Mouse (Mus musculus) G1E (cell line): ENCODE measurements around the gene Fbln1. TPM values are rescaled to one million over a fixed set of nuclear protein-coding genes. Genes with fewer than 3 reads are reported as not detected.

ENCODE experiments used
- ATAC-seq: 2 replicates; pipeline ENCODE4 v1.8.0; 2016; ENCODE audit warnings: mild to moderate bottlenecking; ENCODE audit not compliant: insufficient number of reproducible peaks, poor library complexity, low FRiP score, severe bottlenecking; ENCODE audit errors: extremely low read depth
- DNase-seq: peaks from one replicate; pipeline ENCODE4 v3.0.0; 2012; ENCODE audit warnings: low spot score
- H3K27me3 ChIP-seq: 2 replicates; pipeline ENCODE4 v1.6.1; 2012; ENCODE audit warnings: mild to moderate bottlenecking, low read length, inconsistent platforms; ENCODE audit not compliant: insufficient read depth
- H3K36me3 ChIP-seq: replicated peaks from 2 replicates; pipeline ENCODE3; 2012; ENCODE audit warnings: mild to moderate bottlenecking, inconsistent platforms
- H3K4me1 ChIP-seq: 2 replicates; pipeline ENCODE4 v1.6.1; 2012; ENCODE audit warnings: low read depth, low read length, inconsistent platforms, mixed read lengths; ENCODE audit not compliant: insufficient read depth
- H3K4me3 ChIP-seq: 2 replicates; pipeline ENCODE4 v1.5.1; 2012; ENCODE audit warnings: low read depth, mild to moderate bottlenecking, inconsistent platforms, low read length, moderate library complexity, mixed read lengths
- H3K9me3 ChIP-seq: replicated peaks from 2 replicates; pipeline ENCODE4 v1.6.1; 2012; ENCODE audit warnings: inconsistent platforms
- CTCF ChIP-seq: IDR thresholded peaks from 2 replicates; pipeline ENCODE4 v1.5.1; 2012; ENCODE audit warnings: low read depth, low read length, inconsistent platforms, mixed read lengths
- GATA1 ChIP-seq: IDR thresholded peaks from 2 replicates; pipeline ENCODE4 v1.6.1; 2012; ENCODE audit warnings: borderline replicate concordance, low read length, inconsistent platforms, mixed read lengths
- GATA2 ChIP-seq: IDR thresholded peaks from 2 replicates; pipeline ENCODE4 v1.6.1; 2012; ENCODE audit warnings: low read depth, low read length, inconsistent platforms, borderline replicate concordance
- POLR2AphosphoS5 ChIP-seq: IDR thresholded peaks from 2 replicates; pipeline ENCODE4 v1.6.1; 2012; ENCODE audit warnings: low read depth, low read length, inconsistent platforms; ENCODE audit not compliant: insufficient replicate concordance
- TAL1 ChIP-seq: conservative IDR thresholded peaks from 2 replicates; pipeline ENCODE4 v1.6.1; 2012; ENCODE audit warnings: low read depth, low read length, inconsistent platforms, mixed read lengths
- polyA plus RNA-seq: library from polyadenylated mRNA; stranded (reverse); fragments of >175 nt; gene quantifications from 2 replicates; pipeline ENCODE4 v1.2.3, GENCODE M21; 2012
- total RNA-seq, 2 experiments: library from RNA; stranded (forward) in 1 of 2; stranded (reverse) in 1 of 2; fragments of 200-1000 nt in 1 of 2; fragments of >200 nt in 1 of 2; fragmentation: Nextera tagmentation in 1 of 2; gene quantifications; 2 replicates each; pipeline ENCODE4 v1.2.3; 2014 to 2017

Gene Fbln1
- total and polyA plus RNA-seq, 3 experiments = 0.05 TPM; not detected in 2

- H3K4me1 ChIP-seq = no peaks in the 10 kb centered on the region
- ATAC-seq (no peak), DNase-seq (no peak)
- no peaks in the 10 kb centered on the region for H3K27me3 ChIP-seq
- H3K4me3 ChIP-seq = no peak overlapping the region
- H3K9me3 ChIP-seq = peaks cover 47% of the 10 kb centered on the region
- TF ChIP-seq GATA1 = no peak
- TF ChIP-seq TAL1 = no peak
- TF ChIP-seq CTCF = no peak
- TF ChIP-seq POLR2AphosphoS5 = no peak
- no peak for TF ChIP-seq GATA2
- H3K36me3 ChIP-seq = no peaks in the 10 kb centered on the region
Observed at GRCm38 (mm10) chr15:85277221-85277620, 71.5 kb downstream of the Fbln1 start.

DNA sequence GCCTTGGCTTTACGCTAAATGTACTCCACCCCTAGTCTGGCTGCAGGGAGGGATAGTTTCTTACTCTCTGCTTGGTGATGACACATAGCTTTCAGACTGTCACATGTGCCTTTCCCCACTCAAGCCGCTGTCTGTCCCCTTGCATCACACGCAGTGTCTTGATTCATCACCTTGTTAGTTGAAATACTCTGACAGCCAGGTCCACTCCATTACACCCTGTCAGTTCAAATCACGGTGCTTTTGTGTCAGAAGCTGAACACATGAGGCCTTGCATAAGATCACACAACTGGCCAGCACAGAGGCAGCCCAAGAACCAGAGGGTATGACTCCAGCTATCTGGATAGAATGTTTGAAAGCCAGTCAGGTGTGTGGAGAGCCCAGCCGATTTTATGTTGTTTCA, 73.2 kb downstream of the Fbln1 start:
- H3K27me3 ChIP-seq = no peaks in the 10 kb centered on the region
- DNase-seq = no peak
- peaks cover 29% of the 10 kb centered on the region for H3K9me3 ChIP-seq
- ATAC-seq = no peak
- H3K4me3 ChIP-seq = no peak overlapping the region
- no peaks in the 10 kb centered on the region for H3K36me3 ChIP-seq
- TF ChIP-seq GATA1 (no peak), POLR2AphosphoS5 (no peak), TAL1 (no peak), CTCF (no peak), GATA2 (no peak)
- no peaks in the 10 kb centered on the region for H3K4me1 ChIP-seq

- TF ChIP-seq POLR2AphosphoS5 (no peak), CTCF (no peak), GATA2 (no peak), TAL1 (no peak), GATA1 (no peak)
- Histone ChIP-seq H3K9me3 (peaks cover 23% of the 10 kb centered on the region), H3K4me3 (no peak overlapping the region), H3K27me3 (no peaks in the 10 kb centered on the region), H3K36me3 (no peaks in the 10 kb centered on the region), H3K4me1 (no peaks in the 10 kb centered on the region)
- ATAC-seq (no peak), DNase-seq (no peak)
Observed at GRCm38 (mm10) chr15:85282021-85282420, 76.3 kb downstream of the Fbln1 start.

DNA sequence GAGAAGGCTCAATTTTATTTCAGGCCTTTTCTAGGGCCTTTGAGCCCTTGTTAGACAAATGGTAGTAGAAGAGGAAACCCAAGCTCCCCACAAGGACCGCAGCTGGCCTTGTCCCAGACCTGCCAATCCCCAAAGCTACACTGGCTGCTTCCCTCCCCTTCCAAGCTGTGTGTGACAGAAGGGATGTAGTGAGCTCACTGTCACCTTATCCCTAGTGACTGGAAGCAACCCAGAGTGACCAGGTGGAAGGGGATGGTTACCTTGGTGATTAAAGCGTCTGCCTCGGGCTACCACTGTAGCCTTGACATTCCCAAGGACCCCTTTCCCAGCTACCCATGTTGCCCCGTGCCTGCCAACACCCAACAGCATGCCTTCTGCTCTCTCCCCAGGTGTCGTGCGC, 78.9 kb downstream of the Fbln1 start:
- Histone ChIP-seq H3K27me3 (no peaks in the 10 kb centered on the region), H3K36me3 (no peaks in the 10 kb centered on the region), H3K9me3 (peaks cover 12% of the 10 kb centered on the region), H3K4me1 (no peaks in the 10 kb centered on the region), H3K4me3 (no peak overlapping the region)
- no peak for DNase-seq
- ATAC-seq = no peak
- TF ChIP-seq TAL1 (no peak), CTCF (no peak), GATA1 (no peak), POLR2AphosphoS5 (no peak), GATA2 (no peak)

- Histone ChIP-seq H3K9me3 (peaks cover 7% of the 10 kb centered on the region), H3K27me3 (no peaks in the 10 kb centered on the region), H3K36me3 (no peaks in the 10 kb centered on the region), H3K4me3 (no peak overlapping the region), H3K4me1 (no peaks in the 10 kb centered on the region)
- no peak for ATAC-seq
- TF ChIP-seq POLR2AphosphoS5 (no peak), TAL1 (no peak), CTCF (no peak), GATA2 (no peak), GATA1 (no peak)
- DNase-seq = no peak
Observed at GRCm38 (mm10) chr15:85294632-85295031, 88.9 kb downstream of the Fbln1 start.

DNA sequence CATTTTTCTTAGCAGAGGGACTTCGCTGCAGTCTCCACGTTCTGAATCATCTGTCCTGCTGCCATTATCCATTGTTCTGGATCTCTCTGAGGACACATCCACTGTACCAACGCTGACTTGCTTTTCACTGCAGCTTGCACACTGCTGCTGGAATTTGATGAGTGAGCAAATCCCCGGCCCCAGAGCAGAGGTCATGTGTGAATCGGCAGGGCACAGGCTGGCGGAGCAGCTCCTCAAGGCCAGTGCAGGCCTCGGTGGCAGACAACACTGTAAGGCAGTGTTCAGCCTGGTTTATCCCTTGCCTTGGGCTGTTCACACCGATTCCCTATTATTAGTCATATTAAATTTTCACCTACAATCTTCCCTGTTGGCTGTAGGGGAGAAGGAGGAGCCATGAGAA, 89.8 kb downstream of the Fbln1 start:
- H3K9me3 ChIP-seq = peaks cover 7% of the 10 kb centered on the region
- no peak overlapping the region for H3K4me3 ChIP-seq
- H3K36me3 ChIP-seq = no peaks in the 10 kb centered on the region
- no peaks in the 10 kb centered on the region for H3K4me1 ChIP-seq
- H3K27me3 ChIP-seq = no peaks in the 10 kb centered on the region
- DNase-seq = no peak
- no peak for TF ChIP-seq CTCF
- TF ChIP-seq GATA2 = no peak
- TF ChIP-seq GATA1 = no peak
- no peak for TF ChIP-seq POLR2AphosphoS5
- no peak for TF ChIP-seq TAL1
- no peak for ATAC-seq

DNA sequence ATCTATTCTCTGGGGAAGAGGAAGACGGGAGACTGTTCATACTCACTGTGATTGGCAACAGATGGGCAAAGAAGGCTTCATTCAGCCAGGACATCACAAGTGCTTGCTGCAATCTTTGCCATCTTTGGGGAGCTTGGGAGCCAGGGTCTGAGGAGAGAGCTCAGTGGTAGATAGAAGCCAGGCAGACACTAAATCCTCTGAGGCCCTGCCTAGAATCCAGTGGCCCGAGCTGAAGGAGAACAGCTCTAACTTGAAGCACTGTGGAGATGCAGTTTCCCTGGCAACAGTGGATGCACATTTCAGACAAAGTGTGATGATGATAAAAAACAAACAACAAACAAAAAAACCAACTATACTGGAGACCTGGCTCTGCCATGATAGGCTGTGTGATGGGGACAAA, 90.2 kb downstream of the Fbln1 start:
- TF ChIP-seq POLR2AphosphoS5 (no peak), CTCF (no peak)
- no peak for ATAC-seq
- no peak for DNase-seq

More for the DNA sequence above, 90.2 kb downstream of the Fbln1 start:
- Histone ChIP-seq H3K27me3 (no peaks in the 10 kb centered on the region), H3K4me3 (no peak overlapping the region), H3K9me3 (peaks cover 4% of the 10 kb centered on the region; the same call in 1 of the 2 replicates), H3K36me3 (no peaks in the 10 kb centered on the region), H3K4me1 (no peaks in the 10 kb centered on the region)
